Mouse (Mus musculus) heart, embryonic 13.5 days (tissue): ENCODE measurements around the gene Cox7a2l. TPM values are rescaled to one million over a fixed set of nuclear protein-coding genes. Genes with fewer than 3 reads are reported as not detected.

Experiments used
- ATAC-seq: fragments of 200-750 bp; cut with Nextera tagmentation; 2 replicates; pipeline ENCODE4 v1.8.0; 2017; ENCODE audit warnings: moderate TSS enrichment; ENCODE audit not compliant: insufficient number of reproducible peaks, low FRiP score, low TSS enrichment; ENCODE audit errors: extremely low read depth
- H3K27ac ChIP-seq: fragments of 300-500 bp; sonication (generic); replicated peaks from 2 replicates; pipeline ENCODE4 v1.5.1; 2015; ENCODE audit warnings: moderate library complexity, mild to moderate bottlenecking, inconsistent platforms
- H3K27me3 ChIP-seq: fragments of 300-500 bp; sonication (generic); replicated peaks from 2 replicates; pipeline ENCODE4 v1.6.1; 2015; ENCODE audit warnings: mild to moderate bottlenecking, inconsistent platforms
- H3K36me3 ChIP-seq: fragments of 300-500 bp; sonication (generic); 2 replicates; pipeline ENCODE4 v1.6.1; 2015; ENCODE audit warnings: mild to moderate bottlenecking, inconsistent platforms
- H3K4me1 ChIP-seq: fragments of 300-500 bp; sonication (generic); 2 replicates; pipeline ENCODE4 v1.6.1; 2015; ENCODE audit warnings: inconsistent platforms
- H3K4me2 ChIP-seq: fragments of 300-500 bp; sonication (generic); 2 replicates; pipeline ENCODE4 v1.6.1; 2015; ENCODE audit warnings: inconsistent platforms, mild to moderate bottlenecking, moderate library complexity
- H3K4me3 ChIP-seq: fragments of 300-500 bp; sonication (generic); 2 replicates; pipeline ENCODE4 v1.5.1; 2015; ENCODE audit warnings: moderate library complexity, mild to moderate bottlenecking, inconsistent platforms
- H3K9ac ChIP-seq: fragments of 300-500 bp; sonication (generic); 2 replicates; pipeline ENCODE4 v1.6.1; 2015; ENCODE audit warnings: inconsistent platforms, mild to moderate bottlenecking, moderate library complexity
- H3K9me3 ChIP-seq: fragments of 300-500 bp; sonication (generic); 2 replicates; pipeline ENCODE4 v1.6.1; 2016; ENCODE audit warnings: inconsistent platforms
- WGBS: fragments of 180-500 bp; shearing (Covaris S2); methylation state at CpG from one replicate; pipeline ENCODE4 v1.1.7; 2015; ENCODE audit warnings: mixed read lengths; 5-methylcytosine and 5-hydroxymethylcytosine counted together
- polyA plus RNA-seq: library from polyadenylated mRNA; unstranded; fragments of >200 nt; fragmentation: Nextera tagmentation; extraction: Ambion mirVana; gene quantifications from 2 replicates; pipeline ENCODE4 v1.2.1, GENCODE M21; 2015

The Cox7a2l gene
- polyA plus RNA-seq, 1 experiment from 2014 or later, result 181 TPM

GRCm38 (mm10) chr17:83482817-83483536 is 34.2 kb downstream of the Cox7a2l start:
- H3K27me3 ChIP-seq, result no peaks in the 10 kb centered on the region
- H3K4me3 ChIP-seq, result no peak overlapping the region
- ATAC-seq, result no peak
- H3K4me1 ChIP-seq, result no peaks in the 10 kb centered on the region
- H3K36me3 ChIP-seq, result peaks cover 45% of the 10 kb centered on the region
- no peak overlapping the region for H3K27ac ChIP-seq
- H3K4me2 ChIP-seq, result no peak overlapping the region
- H3K9me3 ChIP-seq, result no peaks in the 10 kb centered on the region
- 84% methylated on average over 7 of the region's 7 CpGs for WGBS
- H3K9ac ChIP-seq, result no peak overlapping the region

- no peaks in the 10 kb centered on the region for H3K9me3 ChIP-seq
- ATAC-seq, result no peak
- no peaks in the 10 kb centered on the region for H3K4me1 ChIP-seq
- no peak overlapping the region for H3K4me3 ChIP-seq
- H3K4me2 ChIP-seq, result no peak overlapping the region
- H3K27ac ChIP-seq, result no peak overlapping the region
- peaks cover 59% of the 10 kb centered on the region for H3K36me3 ChIP-seq
- no peak overlapping the region for H3K9ac ChIP-seq
- no peaks in the 10 kb centered on the region for H3K27me3 ChIP-seq
- 80% methylated on average over 7 of the region's 7 CpGs for WGBS
These were observed 35.6 kb downstream of the Cox7a2l start for GRCm38 (mm10) chr17:83481551-83481950.

- H3K27me3 ChIP-seq, result no peaks in the 10 kb centered on the region
- no peak overlapping the region for H3K9ac ChIP-seq
- H3K4me2 ChIP-seq, result no peak overlapping the region
- H3K4me1 ChIP-seq, result no peaks in the 10 kb centered on the region
- peaks cover 96% of the 10 kb centered on the region for H3K36me3 ChIP-seq
- no peak overlapping the region for H3K4me3 ChIP-seq
- no peaks in the 10 kb centered on the region for H3K9me3 ChIP-seq
- H3K27ac ChIP-seq, result no peak overlapping the region
- no peak for ATAC-seq
- WGBS, result 94% methylated on average over 12 of the region's 12 CpGs
These were observed 40.0 kb downstream of the Cox7a2l start for GRCm38 (mm10) chr17:83477089-83477488.

GRCm38 (mm10) chr17:83469586-83469985 is 47.5 kb downstream of the Cox7a2l start:
- Histone ChIP-seq H3K4me3 (no peak overlapping the region), H3K9me3 (no peaks in the 10 kb centered on the region), H3K4me1 (no peaks in the 10 kb centered on the region), H3K27ac (no peak overlapping the region), H3K4me2 (no peak overlapping the region), H3K9ac (no peak overlapping the region), H3K27me3 (no peaks in the 10 kb centered on the region), H3K36me3 (peaks cover 93% of the 10 kb centered on the region)
- WGBS, result 92% methylated on average over 2 of the region's 2 CpGs
- ATAC-seq, result no peak

GRCm38 (mm10) chr17:83466697-83467251 is 50.4 kb downstream of the Cox7a2l start:
- no peak overlapping the region for H3K9ac ChIP-seq
- no peak for ATAC-seq
- WGBS, result 71% methylated on average over 6 of the region's 6 CpGs
- H3K4me3 ChIP-seq, result no peak overlapping the region
- H3K27ac ChIP-seq, result no peak overlapping the region
- no peaks in the 10 kb centered on the region for H3K27me3 ChIP-seq
- peaks cover 91% of the 10 kb centered on the region for H3K36me3 ChIP-seq
- no peak overlapping the region for H3K4me2 ChIP-seq
- H3K9me3 ChIP-seq, result no peaks in the 10 kb centered on the region
- no peaks in the 10 kb centered on the region for H3K4me1 ChIP-seq

GRCm38 (mm10) chr17:83465969-83466368 is 51.2 kb downstream of the Cox7a2l start:
- H3K27ac ChIP-seq, result no peak overlapping the region
- no peak overlapping the region for H3K4me2 ChIP-seq
- H3K9ac ChIP-seq, result no peak overlapping the region
- H3K27me3 ChIP-seq, result no peaks in the 10 kb centered on the region
- no peaks in the 10 kb centered on the region for H3K9me3 ChIP-seq
- no peak for ATAC-seq
- peaks cover 91% of the 10 kb centered on the region for H3K36me3 ChIP-seq
- no peak overlapping the region for H3K4me3 ChIP-seq
- no peaks in the 10 kb centered on the region for H3K4me1 ChIP-seq
- 94% methylated on average over 5 of the region's 5 CpGs for WGBS

GRCm38 (mm10) chr17:83457271-83457670 is 59.9 kb downstream of the Cox7a2l start:
- H3K4me3 ChIP-seq, result no peak overlapping the region
- peaks cover 96% of the 10 kb centered on the region for H3K36me3 ChIP-seq
- no peak overlapping the region for H3K4me2 ChIP-seq
- no peak overlapping the region for H3K9ac ChIP-seq
- ATAC-seq, result no peak
- H3K9me3 ChIP-seq, result no peaks in the 10 kb centered on the region
- 65% methylated on average over 1 of the region's 1 CpGs for WGBS
- no peaks in the 10 kb centered on the region for H3K27me3 ChIP-seq
- H3K4me1 ChIP-seq, result no peaks in the 10 kb centered on the region
- H3K27ac ChIP-seq, result no peak overlapping the region

- Histone ChIP-seq H3K27ac (no peak overlapping the region), H3K4me2 (no peak overlapping the region), H3K27me3 (no peaks in the 10 kb centered on the region), H3K4me3 (no peak overlapping the region), H3K36me3 (peaks cover 96% of the 10 kb centered on the region), H3K9me3 (no peaks in the 10 kb centered on the region), H3K9ac (no peak overlapping the region), H3K4me1 (no peaks in the 10 kb centered on the region)
- WGBS, result 78% methylated on average over 5 of the region's 5 CpGs
- ATAC-seq, result no peak
These were observed 63.5 kb downstream of the Cox7a2l start for GRCm38 (mm10) chr17:83453587-83453986.

GRCm38 (mm10) chr17:83452451-83452850 is 64.7 kb downstream of the Cox7a2l start:
- H3K9ac ChIP-seq, result no peak overlapping the region
- 90% methylated on average over 8 of the region's 8 CpGs for WGBS
- H3K4me3 ChIP-seq, result no peak overlapping the region
- no peaks in the 10 kb centered on the region for H3K9me3 ChIP-seq
- no peaks in the 10 kb centered on the region for H3K4me1 ChIP-seq
- no peak for ATAC-seq
- no peak overlapping the region for H3K4me2 ChIP-seq
- peaks cover 93% of the 10 kb centered on the region for H3K36me3 ChIP-seq
- no peak overlapping the region for H3K27ac ChIP-seq
- no peaks in the 10 kb centered on the region for H3K27me3 ChIP-seq

Other genes with a start within 250 kb of the Cox7a2l start
- gene Eml4, start 166.4 kb downstream of the Cox7a2l start, polyA plus RNA-seq, result 14.4 and 15.4 TPM in 2 replicates
- not detected in 2 replicates for gene Kcng3, start 114.6 kb upstream of the Cox7a2l start, polyA plus RNA-seq
- gene Mta3, start 188.8 kb upstream of the Cox7a2l start, polyA plus RNA-seq, result 34.9 and 37.4 TPM in 2 replicates